Mouse (Mus musculus) cerebellum, adult 8-10 months (tissue): ENCODE measurements around the gene Prr29.
A peak's percentile ranks its signal among the peaks of the same experiment; 100 is the strongest.
"Not testable (repeated sequence)": the region's sequence is repeated elsewhere in the genome, so short reads cannot be mapped to it uniquely, and the experiment has no call there.

Experiments
- DNase-seq: peaks from one replicate; pipeline ENCODE4 v3.0.0; 2022

Prr29 gene

GRCm38 (mm10) chr11:106365366-106365765 lies at the start of gene Prr29:
Gene Prr29, plus strand, starts transcription at chr11:106365472.
- no peak for DNase-seq

- DNase-seq, result no peak
Measured at GRCm38 (mm10) chr11:106316416-106316815, 48.9 kb upstream of the Prr29 start.

- DNase-seq, result no peak
Measured at GRCm38 (mm10) chr11:106317801-106318200, 47.5 kb upstream of the Prr29 start.

- DNase-seq, result no peak
Measured at GRCm38 (mm10) chr11:106318406-106319366, 46.6 kb upstream of the Prr29 start.

- DNase-seq, result no peak
Measured at GRCm38 (mm10) chr11:106324858-106325257, 40.4 kb upstream of the Prr29 start.

- DNase-seq, result peak; percentile 69
Measured at GRCm38 (mm10) chr11:106325566-106326206, 39.6 kb upstream of the Prr29 start.

GRCm38 (mm10) chr11:106326475-106326874 lies 38.8 kb upstream of the Prr29 start:
- no peak for DNase-seq

- no peak for DNase-seq
Measured at GRCm38 (mm10) chr11:106328521-106328920, 36.8 kb upstream of the Prr29 start.

GRCm38 (mm10) chr11:106329128-106329527 lies 36.1 kb upstream of the Prr29 start:
- DNase-seq, result no peak

- DNase-seq, result no peak
Measured at GRCm38 (mm10) chr11:106329682-106330081, 35.6 kb upstream of the Prr29 start.

- no peak for DNase-seq
Measured at GRCm38 (mm10) chr11:106332458-106332857, 32.8 kb upstream of the Prr29 start.

GRCm38 (mm10) chr11:106334066-106334465 lies 31.2 kb upstream of the Prr29 start:
- DNase-seq, result no peak

GRCm38 (mm10) chr11:106338029-106338428 lies 27.2 kb upstream of the Prr29 start:
- no peak for DNase-seq

- DNase-seq, result no peak
Measured at GRCm38 (mm10) chr11:106338870-106339269, 26.4 kb upstream of the Prr29 start.

- DNase-seq, result not testable (repeated sequence)
Measured at GRCm38 (mm10) chr11:106339323-106339722, 25.9 kb upstream of the Prr29 start.

- no peak for DNase-seq
Measured at GRCm38 (mm10) chr11:106340990-106341520, 24.2 kb upstream of the Prr29 start.

GRCm38 (mm10) chr11:106344910-106345309 lies 20.4 kb upstream of the Prr29 start:
- DNase-seq, result no peak

- DNase-seq, result no peak
Measured at GRCm38 (mm10) chr11:106349772-106350171, 15.5 kb upstream of the Prr29 start.

- no peak for DNase-seq
Measured at GRCm38 (mm10) chr11:106350853-106351252, 14.4 kb upstream of the Prr29 start.

GRCm38 (mm10) chr11:106351253-106351652 lies 14.0 kb upstream of the Prr29 start:
- no peak for DNase-seq

- DNase-seq, result no peak
Measured at GRCm38 (mm10) chr11:106351941-106352340, 13.3 kb upstream of the Prr29 start.

- no peak for DNase-seq
Measured at GRCm38 (mm10) chr11:106353188-106353587, 12.1 kb upstream of the Prr29 start, which contains the start of gene Scn4a. Gene Scn4a, minus strand, starts transcription at chr11:106353288.

GRCm38 (mm10) chr11:106354181-106354580 lies 11.1 kb upstream of the Prr29 start:
- DNase-seq, result no peak
